Mouse (Mus musculus) frontal cortex, adult (tissue): Measurements from ENCODE around the gene Epc2.
A peak's percentile ranks its signal among the peaks of the same experiment; 100 is the strongest.
"Not testable (repeated sequence)": the region's sequence is repeated elsewhere in the genome, so short reads cannot be mapped to it uniquely, and the experiment has no call there.

Experiments
- ATAC-seq: cut with Nextera tagmentation; 2 replicates; pipeline ENCODE4 v1.9.2; 2017; ENCODE audit warnings: mild to moderate bottlenecking, moderate library complexity, mixed read lengths; ENCODE audit not compliant: low TSS enrichment

Gene Epc2

GRCm38 (mm10) chr2:49471641-49472355, 20.5 kb downstream of the Epc2 start:
- no peak for ATAC-seq

DNA sequence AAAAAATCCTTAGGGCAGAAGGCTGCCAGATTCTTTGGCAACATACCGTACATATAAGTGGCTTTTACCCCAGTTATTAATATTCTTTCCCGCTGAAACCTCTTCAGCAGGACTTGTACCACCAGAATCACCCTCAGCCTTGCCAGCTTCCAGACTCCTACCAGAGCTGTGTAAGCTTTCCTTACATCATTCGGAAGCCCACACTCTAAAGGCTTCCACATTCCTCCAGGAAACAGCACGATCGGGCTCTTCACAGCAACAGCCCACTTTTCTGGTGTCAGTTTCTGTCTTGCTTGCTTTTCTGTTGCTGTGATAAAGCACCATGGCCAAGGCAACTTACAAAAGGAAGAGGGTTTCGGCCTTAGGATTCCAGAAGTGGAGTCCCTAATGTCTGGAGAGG, 21.2 kb downstream of the Epc2 start:
- ATAC-seq, result peak; percentile 95

DNA sequence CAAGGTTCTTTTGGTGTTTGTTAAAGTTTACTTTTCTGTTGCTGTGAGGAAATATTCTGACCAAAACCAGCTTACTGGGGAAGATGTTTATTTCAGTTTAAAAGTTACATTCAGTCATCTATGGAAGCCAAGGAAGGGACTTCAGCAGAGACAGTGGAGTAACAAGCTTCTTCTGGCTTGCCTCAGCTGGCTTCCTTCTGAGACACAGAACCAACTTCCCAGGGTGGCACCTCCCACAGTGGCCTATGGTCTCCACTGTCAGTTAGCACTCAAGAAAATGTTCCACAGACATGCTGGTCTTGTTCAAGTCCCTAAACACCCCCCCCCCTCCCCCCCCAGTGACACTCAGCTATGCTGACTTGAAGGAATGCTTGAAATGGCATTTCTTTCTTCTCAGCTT, 30.9 kb downstream of the Epc2 start:
- ATAC-seq, result no peak

GRCm38 (mm10) chr2:49483382-49483781, 32.1 kb downstream of the Epc2 start:
- ATAC-seq, result no peak

DNA sequence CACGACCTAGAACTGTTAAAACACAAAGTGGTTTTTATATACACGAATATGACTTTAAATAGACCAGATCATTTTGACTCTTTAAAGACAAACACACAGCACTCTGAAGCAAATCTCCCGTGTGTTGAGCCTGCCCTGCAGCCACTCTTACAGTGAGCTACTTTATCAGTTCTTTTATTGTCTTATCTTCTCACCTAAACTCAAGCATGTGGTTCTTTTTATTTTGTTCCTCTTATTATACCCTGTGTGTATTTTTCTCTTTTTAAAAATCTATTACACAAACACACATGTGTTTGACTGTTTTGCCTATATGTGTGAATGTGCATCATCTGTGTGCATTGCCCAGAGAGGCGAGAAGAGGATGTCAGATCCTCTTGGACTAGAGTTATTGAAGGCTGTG, 50.1 kb downstream of the Epc2 start:
- ATAC-seq, result no peak

- ATAC-seq, result no peak
These were observed 52.3 kb downstream of the Epc2 start for GRCm38 (mm10) chr2:49503596-49503995.

- ATAC-seq, result not testable (repeated sequence)
These were observed 53.9 kb downstream of the Epc2 start for GRCm38 (mm10) chr2:49505151-49505550.

GRCm38 (mm10) chr2:49510832-49511231, 59.5 kb downstream of the Epc2 start:
- ATAC-seq, result no peak

DNA sequence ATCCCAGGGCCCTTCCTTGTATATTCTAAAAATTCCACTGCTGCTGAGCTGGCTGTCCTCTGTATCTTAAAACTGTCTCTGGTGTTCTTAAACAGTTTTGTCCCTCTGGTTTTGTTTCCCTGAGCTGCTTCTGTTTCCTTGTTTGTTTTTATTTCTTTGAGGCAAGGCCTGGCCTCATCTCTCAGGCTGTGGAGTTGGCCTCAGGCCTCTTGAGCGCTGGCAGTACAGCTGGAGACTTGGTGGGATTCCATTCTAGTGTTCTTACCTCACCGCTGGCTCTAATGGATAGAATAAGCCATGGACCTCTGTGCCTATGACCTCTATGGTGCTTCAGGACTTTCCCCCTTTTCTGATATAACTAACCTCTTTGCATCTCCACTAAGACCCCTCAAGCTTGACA, 64.7 kb downstream of the Epc2 start:
- ATAC-seq, result no peak

- 0 out of 2 replicates have a peak, but pooled peaks have one; percentile 3 for ATAC-seq
These were observed 69.1 kb downstream of the Epc2 start for GRCm38 (mm10) chr2:49520409-49520808.

DNA sequence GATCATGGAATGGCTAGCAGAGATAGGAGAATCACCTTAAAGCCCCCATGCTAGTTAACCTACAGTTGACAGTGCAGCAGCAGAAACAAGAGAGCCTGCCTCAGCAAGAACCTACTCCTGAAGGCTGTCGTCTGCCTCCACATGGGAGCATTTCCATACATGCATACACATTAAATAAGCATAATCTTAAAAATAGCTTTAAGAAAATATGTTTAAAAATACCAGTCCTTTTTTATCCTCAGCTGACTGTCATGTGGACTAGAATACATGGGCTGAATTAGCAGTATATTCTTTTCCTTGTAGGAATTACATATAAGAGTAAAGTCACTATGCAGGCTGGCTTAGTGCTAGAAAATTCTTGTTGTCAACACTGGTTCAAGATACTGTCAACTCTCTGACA, 69.7 kb downstream of the Epc2 start:
- ATAC-seq, result peak; percentile 92

DNA sequence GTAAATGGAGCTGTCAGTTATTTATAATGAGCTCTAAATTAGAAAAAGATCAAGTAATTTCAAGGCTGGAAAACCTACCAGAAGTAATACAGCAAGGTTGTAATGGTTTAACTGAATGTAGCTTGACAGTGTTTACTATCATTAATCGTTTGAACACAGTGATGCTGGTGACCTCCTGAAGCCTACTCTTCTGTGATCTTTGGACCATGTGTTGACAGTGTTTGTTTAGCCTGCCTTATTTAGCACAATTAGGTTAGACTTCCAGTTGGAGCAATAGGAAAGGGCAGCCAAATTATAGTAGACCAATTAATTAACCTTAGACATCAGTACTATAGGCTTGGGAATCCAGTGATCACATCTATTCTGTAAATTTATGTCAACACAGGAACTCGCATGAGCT, 70.3 kb downstream of the Epc2 start:
- ATAC-seq, result no peak

DNA sequence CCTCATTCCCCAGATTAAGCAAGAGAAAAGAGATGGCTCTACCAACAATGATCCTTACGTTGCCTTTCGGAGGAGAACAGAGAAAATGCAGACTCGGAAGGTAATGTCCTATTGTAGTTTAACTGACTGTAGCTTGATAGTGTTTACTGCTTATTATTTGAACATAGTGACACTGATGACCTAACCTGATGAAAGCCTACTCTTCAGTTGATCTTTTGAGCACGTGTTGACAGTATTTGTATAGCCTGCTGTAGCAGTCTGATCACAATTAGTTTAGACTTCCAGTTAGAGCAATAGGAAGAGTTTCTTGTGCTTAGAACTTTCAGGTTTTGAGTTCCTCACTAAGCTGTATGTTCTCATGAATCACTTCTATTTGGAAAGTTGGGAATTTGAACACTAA, 71.3 kb downstream of the Epc2 start:
- no peak for ATAC-seq

DNA sequence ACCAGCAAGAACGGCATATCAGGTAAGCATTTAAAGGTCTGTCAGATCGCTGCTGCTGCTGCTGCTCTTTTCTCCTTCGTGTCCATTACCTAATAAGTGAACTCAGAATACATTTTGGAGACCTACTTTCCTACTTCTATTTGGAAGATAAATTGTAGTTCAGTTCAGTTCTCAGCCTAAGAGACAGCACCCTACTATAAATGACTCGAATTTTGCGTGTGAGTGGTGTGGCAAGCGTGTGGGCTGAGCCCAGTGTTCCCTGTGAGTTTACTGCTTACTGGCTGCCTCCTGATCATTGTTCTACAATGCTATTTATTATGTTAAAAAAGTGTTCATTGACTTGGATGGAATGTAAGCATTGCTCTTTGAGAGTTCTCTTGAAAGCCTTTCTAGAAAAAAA, 85.9 kb downstream of the Epc2 start:
- ATAC-seq, result peak; percentile 75

GRCm38 (mm10) chr2:49538056-49538455, 86.8 kb downstream of the Epc2 start:
- ATAC-seq, result no peak

- no peak for ATAC-seq
These were observed 88.5 kb downstream of the Epc2 start for GRCm38 (mm10) chr2:49539745-49540144.

- no peak for ATAC-seq
These were observed 96.5 kb downstream of the Epc2 start for GRCm38 (mm10) chr2:49547813-49548212.

GRCm38 (mm10) chr2:49548492-49548891, 97.2 kb downstream of the Epc2 start:
- no peak for ATAC-seq

DNA sequence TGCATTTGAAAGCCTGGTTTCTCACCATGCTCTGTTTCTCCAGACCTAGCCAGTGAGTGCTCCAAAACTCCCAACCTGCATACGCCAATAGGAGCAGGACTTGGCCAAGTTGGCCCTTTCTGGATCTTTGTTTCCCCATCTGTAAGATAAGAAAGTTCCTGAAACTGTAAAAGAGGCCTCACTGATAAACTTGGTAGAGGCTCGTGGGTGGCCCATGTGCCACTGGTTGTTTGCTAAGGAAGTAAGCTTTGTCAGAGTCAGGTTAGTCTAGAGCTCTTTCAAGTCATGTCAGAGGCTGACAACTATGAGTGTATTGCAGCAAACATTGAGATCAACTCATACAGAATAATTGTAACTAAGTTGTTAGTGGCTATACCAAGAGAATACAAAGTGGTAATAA, 101.8 kb downstream of the Epc2 start:
- ATAC-seq, result no peak

- 0 out of 2 replicates have a peak, but pooled peaks have one; percentile 38 for ATAC-seq
These were observed 106.1 kb downstream of the Epc2 start for GRCm38 (mm10) chr2:49557339-49557738.

DNA sequence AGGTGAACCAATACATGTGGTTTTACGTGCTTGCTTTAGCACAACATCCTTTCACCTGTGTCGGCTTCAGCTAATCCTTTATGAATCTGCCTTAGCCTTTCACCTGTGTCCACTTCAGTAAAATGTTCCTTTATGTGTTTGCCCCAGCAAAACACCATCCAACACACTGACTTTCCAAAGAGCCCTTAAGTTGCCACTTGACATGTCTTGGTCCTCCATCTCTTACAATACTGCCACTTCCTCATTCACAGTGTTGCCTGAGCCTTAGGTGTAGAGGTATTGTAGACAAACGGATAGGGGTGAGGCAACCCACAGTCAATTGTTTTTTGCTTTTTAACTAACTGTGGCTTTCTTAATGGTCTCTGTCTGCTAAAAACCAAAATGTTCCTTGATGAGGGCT, 107.1 kb downstream of the Epc2 start:
- no peak for ATAC-seq

DNA sequence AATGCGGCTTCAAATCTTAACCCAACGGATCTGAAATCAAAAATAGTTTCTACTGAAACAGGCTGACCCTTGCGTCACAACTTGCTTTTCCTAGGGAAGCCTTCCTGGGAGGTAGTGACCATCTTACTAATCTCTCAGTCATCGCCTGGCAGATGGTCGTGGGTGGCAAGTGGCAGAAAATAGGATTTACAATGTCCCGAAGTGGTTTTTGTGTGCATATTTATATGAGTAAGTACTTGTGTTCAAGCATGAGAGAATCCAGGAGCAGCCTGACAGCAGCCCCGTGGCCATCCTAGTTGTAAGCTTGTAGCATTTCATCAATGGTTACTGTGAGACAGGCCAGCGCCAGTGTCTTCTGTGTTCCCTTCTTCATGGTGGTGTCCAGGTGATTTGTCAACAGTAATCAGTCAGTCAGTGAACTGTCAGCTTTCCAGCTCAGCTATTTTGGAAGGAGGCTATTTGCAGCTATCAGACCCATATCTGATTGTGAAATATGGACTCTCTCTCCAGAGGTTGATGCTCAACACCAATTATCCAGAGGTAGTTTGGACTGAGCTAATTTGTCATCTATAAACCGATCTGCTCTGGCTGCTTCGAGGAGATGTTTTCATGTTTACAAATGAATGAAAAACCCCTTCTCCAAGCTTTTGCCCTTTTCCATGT, 111.5 kb downstream of the Epc2 start:
- ATAC-seq, result peak; percentile 91
